ENCODE assay signal across 29 mouse cellular contexts in the genomic region with DNA sequence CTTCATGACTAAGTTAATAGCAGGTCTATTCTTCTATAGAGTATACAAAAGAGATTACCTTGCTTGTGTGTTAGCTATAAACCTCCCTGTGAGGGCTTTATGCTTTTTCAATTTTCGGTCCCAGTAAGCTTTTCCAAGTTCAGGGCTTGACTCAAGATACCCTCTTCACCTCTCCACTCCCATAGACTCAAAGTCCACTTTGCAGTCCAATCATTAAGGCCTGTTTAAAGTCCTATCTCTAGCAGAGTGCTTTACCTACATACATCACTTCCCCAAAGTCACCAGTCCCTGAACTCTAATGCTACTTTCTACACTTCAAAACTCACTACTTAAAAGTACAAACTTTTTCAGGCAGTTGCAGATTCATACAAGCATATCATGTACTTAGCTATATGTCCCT. TPM values are rescaled to one million over a fixed set of nuclear protein-coding genes. Genes with fewer than 3 reads are reported as not detected.
DNase-seq lines count a peak whose midpoint lies in the region; ATAC-seq and TF ChIP-seq lines count a peak whose summit lies in the region.
"Had no signal": no experiment of that assay in that cellular context is flagged by ENCODE, and none has a peak within 500 bp of the region (broad histone marks: within the 10 kb centered on the region; RNA-seq: fewer than 3 reads in every experiment).

No protein-coding gene starts in this region.

- TF ChIP-seq POLR2A in liver, adult 2 months (IDR thresholded peaks at IDR 0.05; ENCODE audit: extremely low read depth, insufficient read depth, low read length): no peak
- no peak for TF ChIP-seq POLR2A in MEL (IDR thresholded peaks at IDR 0.05; ENCODE audit: control insufficient read depth in 1 of 2, insufficient read depth in 1 of 2, low read depth in 1 of 2, low read length in 2 of 2, poor library complexity in 1 of 2)

- WGBS in liver, adult 2 months: 17% methylated on average over 1 of the region's 1 CpGs
- WGBS in liver, embryonic 11.5 days: 63% methylated on average over 1 of the region's 1 CpGs
- WGBS in liver, embryonic 16.5 days (ENCODE audit: insufficient replicate concordance): 69% methylated on average over 1 of the region's 1 CpGs
- WGBS in stomach, embryonic 16.5 days: 53% methylated on average over 1 of the region's 1 CpGs
- 86% methylated on average over 1 of the region's 1 CpGs for WGBS in midbrain, embryonic 11.5 days

- no peak for TF ChIP-seq EP300 in MEL (IDR thresholded peaks at IDR 0.05; ENCODE audit: low read depth in 1 of 2, low read length in 2 of 2)

- H3K9ac ChIP-seq in liver, adult 2 months (ENCODE audit: low read depth, low read length): no peak overlapping the region
- no peak overlapping the region for H3K9ac ChIP-seq in liver, embryonic 11.5 days (ENCODE audit: low read depth, low read length)
- H3K9ac ChIP-seq in MEL (ENCODE audit: control insufficient read depth, low read depth, low read length, poor library complexity, severe bottlenecking): no peak overlapping the region
- no peak overlapping the region for H3K9ac ChIP-seq in liver, embryonic 16.5 days (ENCODE audit: low read depth, low read length)
- H3K9ac ChIP-seq in stomach, embryonic 16.5 days (ENCODE audit: low read length): no peak overlapping the region
- no peak overlapping the region for H3K9ac ChIP-seq in midbrain, embryonic 11.5 days (ENCODE audit: low read length)
- H3K9ac ChIP-seq: embryonic facial prominence, embryonic 13.5 days; forebrain, embryonic 12.5 days; forebrain, embryonic 15.5 days; hindbrain, embryonic 12.5 days; hindbrain, embryonic 15.5 days had no signal

- H3K27me3 ChIP-seq in liver, adult 2 months (ENCODE audit: control insufficient read depth, insufficient read depth, low read length): no peaks in the 10 kb centered on the region
- no peaks in the 10 kb centered on the region for H3K27me3 ChIP-seq in liver, embryonic 11.5 days (replicated peaks; ENCODE audit: control insufficient read depth, insufficient read depth, low read length)
- no peaks in the 10 kb centered on the region for H3K27me3 ChIP-seq in MEL (ENCODE audit: control insufficient read depth in 1 of 2, insufficient read depth in 2 of 2, low read length in 2 of 2)
- H3K27me3 ChIP-seq in liver, embryonic 16.5 days (ENCODE audit: control insufficient read depth, insufficient read depth, low read depth, low read length): no peaks in the 10 kb centered on the region
- H3K27me3 ChIP-seq in stomach, embryonic 16.5 days (ENCODE audit: control insufficient read depth, insufficient read depth, low read length): no peaks in the 10 kb centered on the region
- no peaks in the 10 kb centered on the region for H3K27me3 ChIP-seq in midbrain, embryonic 11.5 days (ENCODE audit: control insufficient read depth, insufficient read depth, low read length)
- H3K27me3 ChIP-seq: CH12.LX; embryonic facial prominence, embryonic 13.5 days; forebrain, embryonic 12.5 days; forebrain, embryonic 15.5 days; hindbrain, embryonic 12.5 days; hindbrain, embryonic 15.5 days had no signal

- no peaks in the 10 kb centered on the region; the same call in 1 of the 2 replicates for H3K79me2 ChIP-seq in liver, adult 2 months (ENCODE audit: control insufficient read depth, insufficient read depth, low read length)
- peaks cover 18% of the 10 kb centered on the region for H3K79me2 ChIP-seq in MEL (ENCODE audit: control insufficient read depth, insufficient read depth, low read length, poor library complexity)

- no peak overlapping the region for H3K4me2 ChIP-seq in liver, embryonic 11.5 days
- H3K4me2 ChIP-seq in liver, embryonic 16.5 days (ENCODE audit: low read depth, low read length): no peak overlapping the region
- H3K4me2 ChIP-seq in stomach, embryonic 16.5 days (ENCODE audit: low read depth, low read length): no peak overlapping the region
- H3K4me2 ChIP-seq in midbrain, embryonic 11.5 days: no peak overlapping the region
- H3K4me2 ChIP-seq: embryonic facial prominence, embryonic 13.5 days; forebrain, embryonic 12.5 days; forebrain, embryonic 15.5 days; hindbrain, embryonic 12.5 days; hindbrain, embryonic 15.5 days had no signal

- H3K9me3 ChIP-seq in liver, embryonic 11.5 days (ENCODE audit: control insufficient read depth, low read length): no peaks in the 10 kb centered on the region
- H3K9me3 ChIP-seq in MEL (replicated peaks; ENCODE audit: insufficient read depth, low read length): no peaks in the 10 kb centered on the region
- H3K9me3 ChIP-seq in liver, embryonic 16.5 days (replicated peaks; ENCODE audit: control insufficient read depth, low read length): no peaks in the 10 kb centered on the region
- H3K9me3 ChIP-seq in stomach, embryonic 16.5 days (replicated peaks; ENCODE audit: control insufficient read depth, low read length): no peaks in the 10 kb centered on the region
- no peaks in the 10 kb centered on the region for H3K9me3 ChIP-seq in midbrain, embryonic 11.5 days (ENCODE audit: control insufficient read depth, low read length)
- H3K9me3 ChIP-seq: embryonic facial prominence, embryonic 10.5 days; embryonic facial prominence, embryonic 13.5 days; forebrain, embryonic 12.5 days; forebrain, embryonic 15.5 days; G1E; heart, embryonic 10.5 days; hindbrain, embryonic 12.5 days; hindbrain, embryonic 15.5 days had no signal

- no peak overlapping the region for H3K4me3 ChIP-seq in liver, adult 2 months (ENCODE audit: insufficient read depth, low read depth, low read length)
- H3K4me3 ChIP-seq in liver, embryonic 11.5 days (ENCODE audit: low read depth, low read length): no peak overlapping the region
- no peak overlapping the region for H3K4me3 ChIP-seq in MEL (ENCODE audit: control insufficient read depth in 1 of 2, insufficient read depth in 1 of 2, low read depth in 2 of 2, low read length in 2 of 2)
- no peak overlapping the region for H3K4me3 ChIP-seq in liver, embryonic 16.5 days (ENCODE audit: low read depth, low read length)
- no peak overlapping the region for H3K4me3 ChIP-seq in stomach, embryonic 16.5 days (replicated peaks; ENCODE audit: low read length)
- H3K4me3 ChIP-seq in midbrain, embryonic 11.5 days (ENCODE audit: low read depth, low read length): no peak overlapping the region
- H3K4me3 ChIP-seq: embryonic facial prominence, embryonic 10.5 days; embryonic facial prominence, embryonic 13.5 days; erythroblast, embryonic 14.5 days; forebrain, embryonic 12.5 days; forebrain, embryonic 15.5 days; heart, adult 2 months; heart, embryonic 10.5 days; hindbrain, embryonic 12.5 days; hindbrain, embryonic 15.5 days had no signal

- H3K4me1 ChIP-seq in liver, adult 2 months (ENCODE audit: control insufficient read depth, insufficient read depth, low read length): peaks cover 5% of the 10 kb centered on the region
- H3K4me1 ChIP-seq in liver, embryonic 11.5 days (replicated peaks; ENCODE audit: control insufficient read depth, insufficient read depth, low read length): no peaks in the 10 kb centered on the region
- H3K4me1 ChIP-seq in MEL (ENCODE audit: control insufficient read depth in 1 of 2, insufficient read depth in 2 of 2, low read length in 2 of 2): peaks cover 4 to 14% of the 10 kb centered on the region in 2 experiments; a peak in 2 of 4 replicates
- no peaks in the 10 kb centered on the region; the same call in 1 of the 2 replicates for H3K4me1 ChIP-seq in liver, embryonic 16.5 days (ENCODE audit: control insufficient read depth, low read depth, low read length)
- 0 out of 2 replicates have a peak, but pooled peaks cover 4% of the 10 kb centered on the region for H3K4me1 ChIP-seq in stomach, embryonic 16.5 days (ENCODE audit: control insufficient read depth, insufficient read depth, low read length)
- H3K4me1 ChIP-seq in midbrain, embryonic 11.5 days (ENCODE audit: control insufficient read depth, insufficient read depth, low read length): no peaks in the 10 kb centered on the region
- H3K4me1 ChIP-seq: embryonic facial prominence, embryonic 10.5 days; embryonic facial prominence, embryonic 13.5 days; forebrain, embryonic 15.5 days; heart, embryonic 10.5 days; hindbrain, embryonic 12.5 days had no signal

- no peaks in the 10 kb centered on the region for H3K36me3 ChIP-seq in liver, adult 2 months (ENCODE audit: control insufficient read depth, insufficient read depth, low read length)
- no peaks in the 10 kb centered on the region for H3K36me3 ChIP-seq in liver, embryonic 11.5 days (ENCODE audit: control insufficient read depth, insufficient read depth, low read length)
- peaks cover 3 to 18% of the 10 kb centered on the region in 2 experiments; a peak in 3 of 4 replicates for H3K36me3 ChIP-seq in MEL (ENCODE audit: control insufficient read depth in 1 of 2, insufficient read depth in 2 of 2, low read length in 2 of 2)
- no peaks in the 10 kb centered on the region for H3K36me3 ChIP-seq in liver, embryonic 16.5 days (ENCODE audit: control insufficient read depth, insufficient read depth)
- H3K36me3 ChIP-seq in stomach, embryonic 16.5 days (ENCODE audit: control insufficient read depth, insufficient read depth, low read length): no peaks in the 10 kb centered on the region
- no peaks in the 10 kb centered on the region for H3K36me3 ChIP-seq in midbrain, embryonic 11.5 days (ENCODE audit: control insufficient read depth, insufficient read depth, low read length)
- H3K36me3 ChIP-seq: forebrain, embryonic 12.5 days; heart, embryonic 10.5 days; hindbrain, embryonic 12.5 days; hindbrain, embryonic 15.5 days had no signal

- no peak for TF ChIP-seq RAD21 in MEL (IDR thresholded peaks at IDR 0.05; ENCODE audit: low read depth, low read length)

- no peak overlapping the region for H3K27ac ChIP-seq in liver, adult 2 months (replicated peaks; ENCODE audit: insufficient read depth, low read depth, low read length)
- no peak overlapping the region for H3K27ac ChIP-seq in liver, embryonic 11.5 days (ENCODE audit: low read depth, low read length)
- no peak overlapping the region for H3K27ac ChIP-seq in MEL (ENCODE audit: control insufficient read depth, low read depth, low read length)
- H3K27ac ChIP-seq in liver, embryonic 16.5 days (ENCODE audit: low read length): no peak overlapping the region
- H3K27ac ChIP-seq in stomach, embryonic 16.5 days (ENCODE audit: low read length): no peak overlapping the region; the same call in 1 of the 2 replicates
- H3K27ac ChIP-seq in midbrain, embryonic 11.5 days (ENCODE audit: low read depth, low read length): no peak overlapping the region
- H3K27ac ChIP-seq: embryonic facial prominence, embryonic 10.5 days; embryonic facial prominence, embryonic 13.5 days; forebrain, embryonic 12.5 days; forebrain, embryonic 15.5 days; heart, adult 2 months; heart, embryonic 10.5 days; hindbrain, embryonic 12.5 days; hindbrain, embryonic 15.5 days had no signal

- DNase-seq in liver, adult 2 months (ENCODE audit: extremely low read depth, low read depth, low spot score): peak; percentile 90
- DNase-seq in liver, embryonic 11.5 days (ENCODE audit: low spot score): no peak
- DNase-seq in MEL (ENCODE audit: low read depth, low spot score): peak; percentile 44
- DNase-seq in midbrain, embryonic 11.5 days (ENCODE audit: low spot score, missing footprints): no peak
- no peak for DNase-seq in urinary bladder, adult 2 months (ENCODE audit: low spot score)
- DNase-seq in layer of hippocampus, adult 11-12 months (ENCODE audit: low spot score): no peak
- DNase-seq: adrenal gland, adult 2 months; adrenal gland, postnatal 25 days; B cell, adult 2 months; cerebellum, adult 11-12 months; cerebellum, adult 8-10 months; cerebellum, postnatal 10 days; cerebellum, postnatal 36 days; embryo, embryonic 11 days; gastrocnemius, postnatal 10 days; gastrocnemius, postnatal 36 days; heart, adult 2 months had no signal

- ATAC-seq in liver, embryonic 11.5 days (replicated peaks; ENCODE audit: low FRiP score): no peak
- peak; percentile 67 for ATAC-seq in liver, embryonic 16.5 days (ENCODE audit: low read depth)
- ATAC-seq in stomach, embryonic 16.5 days (ENCODE audit: insufficient read depth, low FRiP score): 0 out of 2 replicates have a peak, but pooled peaks have one; percentile 33
- no peak for ATAC-seq in midbrain, embryonic 11.5 days (ENCODE audit: low FRiP score)
- ATAC-seq: forebrain, embryonic 15.5 days had no signal

- no peak for TF ChIP-seq CTCF in liver, adult 2 months (IDR thresholded peaks at IDR 0.05; ENCODE audit: low read depth, low read length)
- no peak for TF ChIP-seq CTCF in MEL (IDR thresholded peaks at IDR 0.05 in 2 of 3, conservative IDR thresholded peaks at IDR 0.05 in 1 of 3; ENCODE audit: control insufficient read depth in 1 of 3, insufficient read depth in 1 of 3, low read depth in 2 of 3, low read length in 3 of 3, poor library complexity in 1 of 3, severe bottlenecking in 1 of 3)

RNA-seq across cellular contexts. Expression of gene Sp4, which starts 12.3 kb away (rescaled TPM):
- 7.9 and 9.3 TPM in 2 replicates for total RNA-seq in liver, adult 2 months (2014; rRNA removed)
- polyA plus RNA-seq in liver, adult 2 months (2012; rRNA removed): 1.6 and 1.9 TPM in 2 replicates
- 9.8 and 10.5 TPM in 2 replicates for polyA plus RNA-seq in liver, embryonic 11.5 days (2014; fragmentation: Nextera tagmentation; extraction: Ambion mirVana)
- 35.3 and 35.4 TPM in 2 replicates for total RNA-seq in MEL (2012; rRNA removed)
- 10 to 100 TPM; 21.4 to 33.9 TPM for polyA plus RNA-seq in MEL (2012; ENCODE audit: insufficient read depth in 1 of 2, insufficient read length in 2 of 2, low read depth in 1 of 2, low replicate concordance in 2 of 2, missing spikeins in 1 of 2)
- 5.7 and 6.0 TPM in 2 replicates for polyA plus RNA-seq in liver, embryonic 16.5 days (2015; fragmentation: Nextera tagmentation; extraction: Ambion mirVana)
- 5.0 and 5.6 TPM in 2 replicates for polyA plus RNA-seq in stomach, embryonic 16.5 days (2015; fragmentation: Nextera tagmentation; extraction: Ambion mirVana)
- 24.9 and 25.1 TPM in 2 replicates for polyA plus RNA-seq in midbrain, embryonic 11.5 days (2014; fragmentation: Nextera tagmentation; extraction: Ambion mirVana)
- 3.3 and 4.4 TPM in 2 replicates for polyA plus RNA-seq in urinary bladder, adult 2 months (2012; rRNA removed)

Comparison
In these comparisons a context has a peak if more than half of its experiments do, and no peak if none do; other contexts are left out.
1. DNase-seq: peak in liver, adult 2 months (single experiment) and MEL (single experiment); none in liver, embryonic 11.5 days (single experiment), midbrain, embryonic 11.5 days (single experiment), urinary bladder, adult 2 months (single experiment) and layer of hippocampus, adult 11-12 months (single experiment).
2. ATAC-seq: peak in liver, embryonic 16.5 days (single experiment) and stomach, embryonic 16.5 days (single experiment); none in liver, embryonic 11.5 days (single experiment) and midbrain, embryonic 11.5 days (single experiment).